Mouse (Mus musculus): Measurements from ENCODE around the gene Dffa.

DNA sequence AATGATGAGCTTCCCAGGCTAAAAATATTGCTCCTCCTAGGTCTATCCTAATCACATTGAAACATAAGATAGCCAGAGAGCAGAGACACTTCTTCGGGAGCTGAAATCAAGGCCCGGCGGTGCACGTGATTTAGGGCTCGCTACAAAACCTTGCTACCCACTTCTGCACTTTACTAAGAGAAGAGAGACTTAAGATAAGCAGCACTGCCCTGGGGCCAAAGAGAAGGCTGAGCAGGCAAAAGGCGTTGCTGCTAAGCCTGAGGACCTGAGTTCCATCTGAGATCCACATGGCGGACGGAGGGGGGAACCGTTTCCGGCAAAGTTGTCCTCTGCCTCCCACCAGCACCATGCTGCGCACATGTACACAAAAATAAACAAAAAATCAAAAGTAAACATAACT is 5.4 kb upstream of the Dffa start:
- TF ChIP-seq EP300 (IDR thresholded peaks at IDR 0.05; ENCODE audit: insufficient read depth, low read depth, low read length): no peak
- TF ChIP-seq CTCF (IDR thresholded peaks at IDR 0.05): no peak
- no peak for TF ChIP-seq POLR2A (IDR thresholded peaks at IDR 0.05; ENCODE audit: insufficient read depth, low read depth, low read length)

Data from heart, adult 2 months (tissue).